Mouse (Mus musculus): ENCODE results near the gene Maml2.

GRCm38 (mm10) chr9:13446703-13447285 lies 149.0 kb downstream of the Maml2 start, which contains the start of gene Gm17571:
- TF ChIP-seq CTCF (IDR thresholded peaks at IDR 0.05; ENCODE audit: control insufficient read depth, insufficient read depth, insufficient read length) (no peak), MAX (IDR thresholded peaks at IDR 0.05) (no peak)

All from C2C12 (cell line).